Mouse (Mus musculus) forebrain, embryonic 13.5 days (tissue): ENCODE measurements at regions not wholly inside any gene's neighbourhood (a gene's known extent, or its start where the extent isn't known, plus 50 kb on each side); places are given as distances from the start of the nearest gene placed in this dataset.
A peak's percentile ranks its signal among the peaks of the same experiment; 100 is the strongest.

Experiments used
- ATAC-seq: fragments of 200-750 bp; cut with Nextera tagmentation; 2 replicates; pipeline ENCODE4 v1.8.0; 2017
- H3K27ac ChIP-seq: fragments of 300-500 bp; sonication (generic); 2 replicates; pipeline ENCODE4 v1.5.1; 2015; ENCODE audit warnings: inconsistent platforms, mild to moderate bottlenecking, moderate library complexity
- H3K27me3 ChIP-seq: fragments of 300-500 bp; sonication (generic); 2 replicates; pipeline ENCODE4 v1.6.1; 2015; ENCODE audit warnings: mild to moderate bottlenecking, inconsistent platforms
- H3K36me3 ChIP-seq: fragments of 300-500 bp; sonication (generic); 2 replicates; pipeline ENCODE4 v1.6.1; 2015; ENCODE audit warnings: mild to moderate bottlenecking, inconsistent platforms; ENCODE audit not compliant: poor library complexity, severe bottlenecking
- H3K4me1 ChIP-seq: fragments of 300-500 bp; sonication (generic); 2 replicates; pipeline ENCODE4 v1.6.1; 2015; ENCODE audit warnings: inconsistent platforms
- H3K4me2 ChIP-seq: fragments of 300-500 bp; sonication (generic); 2 replicates; pipeline ENCODE4 v1.6.1; 2015; ENCODE audit warnings: inconsistent platforms, mild to moderate bottlenecking, moderate library complexity
- H3K4me3 ChIP-seq: fragments of 300-500 bp; sonication (generic); 2 replicates; pipeline ENCODE4 v1.5.1; 2015; ENCODE audit warnings: mild to moderate bottlenecking, inconsistent platforms
- H3K9ac ChIP-seq: fragments of 300-500 bp; sonication (generic); 2 replicates; pipeline ENCODE4 v1.6.1; 2015; ENCODE audit warnings: mild to moderate bottlenecking, inconsistent platforms
- H3K9me3 ChIP-seq: fragments of 300-500 bp; sonication (generic); replicated peaks from 2 replicates; pipeline ENCODE4 v1.6.1; 2016; ENCODE audit warnings: inconsistent platforms
- WGBS: fragments of 180-500 bp; shearing (Covaris S2); methylation state at CpG from one replicate; pipeline ENCODE4 v1.1.7; 2015; 5-methylcytosine and 5-hydroxymethylcytosine counted together

DNA sequence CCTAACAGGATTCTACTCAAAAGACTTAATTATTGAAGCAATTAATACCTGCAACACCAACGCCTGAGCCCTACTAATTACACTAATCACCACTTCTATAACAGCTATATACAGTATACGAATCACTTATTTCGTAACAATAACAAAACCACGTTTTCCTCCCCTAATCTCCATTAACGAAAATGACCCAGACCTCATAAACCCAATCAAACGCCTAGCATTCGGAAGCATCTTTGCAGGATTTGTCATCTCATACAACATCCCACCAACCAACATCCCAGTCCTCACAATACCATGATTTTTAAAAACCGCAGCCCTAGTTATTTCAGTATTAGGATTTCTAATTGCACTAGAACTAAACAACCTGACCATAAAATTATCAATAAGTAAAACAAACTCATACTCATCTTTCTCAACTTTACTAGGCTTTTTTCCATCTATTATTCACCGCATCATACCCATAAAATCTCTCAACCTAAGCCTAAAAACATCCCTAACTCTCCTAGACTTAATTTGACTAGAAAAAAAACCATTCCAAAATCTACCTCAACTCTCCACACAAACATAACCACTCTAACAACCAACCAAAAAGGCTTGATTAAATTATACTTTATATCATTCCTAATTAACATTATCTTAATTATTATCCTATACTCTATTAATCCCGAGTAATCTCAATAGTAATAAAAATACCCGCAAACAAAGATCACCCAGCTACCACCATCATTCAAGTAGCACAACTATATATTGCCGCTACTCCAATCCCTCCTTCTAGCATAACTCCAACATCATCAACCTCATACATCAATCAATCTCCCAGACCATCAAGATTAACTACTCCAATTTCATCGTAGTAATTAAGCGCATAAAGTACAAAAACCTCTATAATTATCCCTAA lies 830.9 kb upstream of the Tyrp1 start:
- WGBS: 82% methylated on average over 14 of the region's 14 CpGs
- no peaks in the 10 kb centered on the region for H3K4me1 ChIP-seq
- no peaks in the 10 kb centered on the region for H3K9me3 ChIP-seq

DNA sequence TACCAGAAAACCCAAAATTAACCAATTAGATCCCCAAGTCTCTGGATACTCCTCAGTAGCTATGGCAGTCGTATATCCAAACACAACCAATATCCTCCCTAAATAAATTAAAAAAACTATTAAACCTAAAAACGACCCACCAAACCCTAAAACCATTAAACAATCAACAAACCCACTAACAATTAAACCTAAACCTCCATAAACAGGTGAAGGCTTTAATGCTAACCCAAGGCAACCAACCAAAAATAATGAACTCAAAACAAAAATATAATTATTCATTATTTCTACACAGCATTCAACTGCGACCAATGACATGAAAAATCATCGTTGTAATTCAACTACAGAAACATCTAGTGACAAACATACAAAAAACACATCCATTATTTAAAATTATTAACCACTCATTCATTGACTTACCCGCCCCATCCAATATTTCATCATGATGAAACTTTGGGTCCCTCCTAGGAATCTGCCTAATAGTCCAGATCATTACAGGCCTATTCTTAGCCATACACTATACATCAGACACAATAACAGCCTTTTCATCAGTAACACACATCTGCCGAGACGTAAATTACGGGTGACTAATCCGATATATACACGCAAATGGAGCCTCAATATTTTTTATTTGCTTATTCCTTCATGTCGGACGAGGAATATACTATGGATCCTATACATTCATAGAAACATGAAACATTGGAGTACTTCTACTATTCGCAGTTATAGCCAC lies 830.1 kb upstream of the Tyrp1 start:
- Histone ChIP-seq H3K4me1 (no peaks in the 10 kb centered on the region), H3K9me3 (no peaks in the 10 kb centered on the region), H3K4me2 (no peak overlapping the region), H3K36me3 (no peaks in the 10 kb centered on the region), H3K27ac (no peak overlapping the region), H3K4me3 (no peak overlapping the region), H3K9ac (no peak overlapping the region), H3K27me3 (no peaks in the 10 kb centered on the region)
- ATAC-seq: peak; percentile 93
- WGBS: 88% methylated on average over 13 of the region's 13 CpGs

More for the DNA sequence above, 830.9 kb upstream of the Tyrp1 start:
- Histone ChIP-seq H3K4me2 (no peak overlapping the region), H3K9ac (no peak overlapping the region), H3K4me3 (no peak overlapping the region), H3K27me3 (no peaks in the 10 kb centered on the region), H3K27ac (no peak overlapping the region), H3K36me3 (no peaks in the 10 kb centered on the region)
- peak; percentile 100 for ATAC-seq

GRCm38 (mm10) chr4:80004366-80004700 lies 829.6 kb upstream of the Tyrp1 start:
- Histone ChIP-seq H3K27ac (no peak overlapping the region), H3K36me3 (no peaks in the 10 kb centered on the region), H3K4me2 (no peak overlapping the region), H3K9ac (no peak overlapping the region), H3K4me1 (no peaks in the 10 kb centered on the region), H3K27me3 (no peaks in the 10 kb centered on the region), H3K9me3 (no peaks in the 10 kb centered on the region), H3K4me3 (no peak overlapping the region)
- WGBS: 87% methylated on average over 4 of the region's 4 CpGs
- ATAC-seq: no peak

DNA sequence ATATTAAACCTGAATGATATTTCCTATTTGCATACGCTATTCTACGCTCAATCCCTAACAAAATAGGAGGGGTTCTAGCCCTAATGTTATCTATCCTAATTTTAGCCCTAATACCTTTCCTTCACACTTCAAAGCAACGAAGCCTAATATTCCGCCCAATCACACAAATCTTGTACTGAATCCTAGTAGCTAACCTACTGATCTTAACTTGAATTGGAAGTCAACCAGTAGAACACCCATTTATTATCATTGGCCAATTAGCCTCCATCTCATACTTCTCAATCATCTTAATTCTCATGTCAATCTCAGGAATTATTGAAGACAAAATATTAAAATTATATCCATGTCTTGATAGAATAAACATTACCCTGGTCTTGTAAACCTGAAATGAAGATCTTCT lies 829.1 kb upstream of the Tyrp1 start:
- no peak overlapping the region for H3K9ac ChIP-seq
- 98% methylated on average over 4 of the region's 4 CpGs for WGBS
- no peak for ATAC-seq

GRCm38 (mm10) chr4:80027876-80028275 lies 806.0 kb upstream of the Tyrp1 start:
- Histone ChIP-seq H3K36me3 (no peaks in the 10 kb centered on the region), H3K4me3 (no peak overlapping the region), H3K27ac (no peak overlapping the region), H3K4me2 (no peak overlapping the region), H3K27me3 (no peaks in the 10 kb centered on the region), H3K9ac (no peak overlapping the region), H3K9me3 (no peaks in the 10 kb centered on the region), H3K4me1 (no peaks in the 10 kb centered on the region)
- 64% methylated on average over 3 of the region's 3 CpGs for WGBS
- no peak for ATAC-seq

More for the DNA sequence above, 829.1 kb upstream of the Tyrp1 start:
- H3K9me3 ChIP-seq: no peaks in the 10 kb centered on the region
- H3K27me3 ChIP-seq: no peaks in the 10 kb centered on the region
- H3K4me2 ChIP-seq: no peak overlapping the region
- H3K4me3 ChIP-seq: no peak overlapping the region
- H3K4me1 ChIP-seq: no peaks in the 10 kb centered on the region
- no peaks in the 10 kb centered on the region for H3K36me3 ChIP-seq
- no peak overlapping the region for H3K27ac ChIP-seq

GRCm38 (mm10) chr4:80047956-80048355 lies 786.0 kb upstream of the Tyrp1 start:
- no peaks in the 10 kb centered on the region for H3K4me1 ChIP-seq
- no peak overlapping the region for H3K9ac ChIP-seq
- no peak overlapping the region for H3K4me3 ChIP-seq
- no peaks in the 10 kb centered on the region for H3K9me3 ChIP-seq
- H3K36me3 ChIP-seq: no peaks in the 10 kb centered on the region
- WGBS: 78% methylated on average over 6 of the region's 6 CpGs
- no peak overlapping the region for H3K4me2 ChIP-seq
- ATAC-seq: peak; percentile 91
- no peak overlapping the region for H3K27ac ChIP-seq
- no peaks in the 10 kb centered on the region for H3K27me3 ChIP-seq
